Mouse (Mus musculus) kidney, embryonic 16.5 days (tissue): ENCODE data around the gene Atxn7l3. TPM values are rescaled to one million over a fixed set of nuclear protein-coding genes. Genes with fewer than 3 reads are reported as not detected.
A peak's percentile ranks its signal among the peaks of the same experiment; 100 is the strongest.

Experiments
- ATAC-seq: fragments of 200-750 bp; cut with Nextera tagmentation; 2 replicates; pipeline ENCODE4 v1.8.0; 2017; ENCODE audit warnings: moderate TSS enrichment; ENCODE audit not compliant: low FRiP score, low TSS enrichment
- H3K27ac ChIP-seq: fragments of 300-500 bp; sonication (generic); 2 replicates; pipeline ENCODE4 v1.5.1; 2014; ENCODE audit warnings: low read length
- H3K27me3 ChIP-seq: fragments of 300-500 bp; sonication (generic); 2 replicates; pipeline ENCODE4 v1.6.1; 2014; ENCODE audit warnings: low read length, control low read depth, mixed read lengths; ENCODE audit not compliant: insufficient read depth
- H3K36me3 ChIP-seq: fragments of 300-500 bp; sonication (generic); 2 replicates; pipeline ENCODE4 v1.6.1; 2014; ENCODE audit warnings: low read length, control low read depth, mixed read lengths; ENCODE audit not compliant: insufficient read depth
- H3K4me1 ChIP-seq: fragments of 300-500 bp; sonication (generic); 2 replicates; pipeline ENCODE4 v1.6.1; 2014; ENCODE audit warnings: low read length, control low read depth, mixed read lengths; ENCODE audit not compliant: insufficient read depth
- H3K4me2 ChIP-seq: fragments of 300-500 bp; sonication (generic); replicated peaks from 2 replicates; pipeline ENCODE4 v1.6.1; 2014; ENCODE audit warnings: low read depth, low read length
- H3K4me3 ChIP-seq: fragments of 300-500 bp; sonication (generic); 2 replicates; pipeline ENCODE4 v1.5.1; 2014; ENCODE audit warnings: mild to moderate bottlenecking, low read length
- H3K9ac ChIP-seq: fragments of 300-500 bp; sonication (generic); replicated peaks from 2 replicates; pipeline ENCODE4 v1.6.1; 2014; ENCODE audit warnings: low read length
- H3K9me3 ChIP-seq: fragments of 300-500 bp; sonication (generic); 2 replicates; pipeline ENCODE4 v1.6.1; 2016; ENCODE audit warnings: low read length, control low read depth
- WGBS: fragments of 180-500 bp; shearing (Covaris S2); extraction: QIAGEN DNeasy Blood & Tissue Kit; methylation state at CpG from one replicate; pipeline ENCODE4 v1.1.7; 2014; 5-methylcytosine and 5-hydroxymethylcytosine counted together
- polyA plus RNA-seq: library from polyadenylated mRNA; unstranded; fragments of >200 nt; fragmentation: Nextera tagmentation; extraction: Ambion mirVana; gene quantifications from 2 replicates; pipeline ENCODE4 v1.2.1, GENCODE M21; 2015

Atxn7l3 gene
- polyA plus RNA-seq, 1 experiment from 2014 or later, result 13.3 TPM

- no peaks in the 10 kb centered on the region for H3K36me3 ChIP-seq
- H3K27me3 ChIP-seq, result no peaks in the 10 kb centered on the region
- peak overlapping the region; percentile 98 for H3K4me3 ChIP-seq
- peak overlapping the region; percentile 100 for H3K9ac ChIP-seq
- 11% methylated on average over 10 of the region's 10 CpGs for WGBS
- no peak for ATAC-seq
- peaks cover 14% of the 10 kb centered on the region; the same call in 1 of the 2 replicates for H3K4me1 ChIP-seq
- H3K9me3 ChIP-seq, result no peaks in the 10 kb centered on the region
- H3K27ac ChIP-seq, result peak overlapping the region; percentile 98
- peak overlapping the region; percentile 96 for H3K4me2 ChIP-seq
Measured at GRCm38 (mm10) chr11:102320686-102321005, 24.2 kb upstream of the Atxn7l3 start.

GRCm38 (mm10) chr11:102319941-102320685, 23.7 kb upstream of the Atxn7l3 start:
- no peaks in the 10 kb centered on the region for H3K27me3 ChIP-seq
- peak overlapping the region; percentile 100 for H3K9ac ChIP-seq
- under 1% methylated on average over 38 of the region's 38 CpGs for WGBS
- peak overlapping the region; percentile 98 for H3K27ac ChIP-seq
- H3K4me3 ChIP-seq, result peak overlapping the region; percentile 98
- H3K9me3 ChIP-seq, result no peaks in the 10 kb centered on the region
- H3K4me1 ChIP-seq, result peaks cover 17% of the 10 kb centered on the region
- no peak for ATAC-seq
- H3K36me3 ChIP-seq, result no peaks in the 10 kb centered on the region
- H3K4me2 ChIP-seq, result peak overlapping the region; percentile 96

DNA sequence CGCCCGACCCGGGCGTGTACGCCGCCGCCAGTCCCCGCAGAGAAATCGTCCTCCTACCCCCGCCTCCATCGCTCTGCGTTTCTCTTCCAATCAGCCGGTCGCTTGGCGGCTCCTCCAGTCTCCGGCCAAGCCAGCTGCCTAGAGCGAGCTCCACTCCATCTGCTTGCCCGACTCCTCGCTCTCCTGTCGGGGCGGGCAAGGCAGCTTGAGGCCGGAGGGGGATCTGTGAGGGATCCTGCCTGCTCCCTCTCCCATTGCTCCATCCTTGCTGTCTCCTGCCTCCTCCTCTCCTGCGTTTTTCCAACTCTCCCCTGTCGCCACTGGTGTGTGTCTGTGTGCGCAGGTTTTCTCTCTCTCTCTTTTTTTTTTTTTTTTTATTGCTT, 23.0 kb upstream of the Atxn7l3 start, which contains the start of gene Ubtf:
Ubtf (minus strand) TSS at position 333 of the 383 bp plus-strand sequence.
- H3K27me3 ChIP-seq, result no peaks in the 10 kb centered on the region
- H3K36me3 ChIP-seq, result peaks cover 5% of the 10 kb centered on the region; the same call in 1 of the 2 replicates
- peak within 1 kb of the TSS; percentile 98 for H3K4me3 ChIP-seq
- H3K9me3 ChIP-seq, result no peaks in the 10 kb centered on the region
- H3K4me1 ChIP-seq, result peaks cover 17% of the 10 kb centered on the region
- peak; percentile 12; the same call in 1 of the 2 replicates for ATAC-seq
- peak within 1 kb of the TSS; percentile 96 for H3K4me2 ChIP-seq
- H3K9ac ChIP-seq, result peak within 1 kb of the TSS; percentile 100
- peak within 1 kb of the TSS; percentile 98 for H3K27ac ChIP-seq
- under 1% methylated on average over 25 of the region's 25 CpGs for WGBS

GRCm38 (mm10) chr11:102318576-102319409, 22.4 kb upstream of the Atxn7l3 start:
- H3K27me3 ChIP-seq, result no peaks in the 10 kb centered on the region
- no peaks in the 10 kb centered on the region for H3K9me3 ChIP-seq
- H3K27ac ChIP-seq, result peak overlapping the region; percentile 98
- ATAC-seq, result peak; percentile 13; the same call in 1 of the 2 replicates
- H3K4me1 ChIP-seq, result peaks cover 17% of the 10 kb centered on the region
- H3K9ac ChIP-seq, result peak overlapping the region; percentile 100
- H3K36me3 ChIP-seq, result peaks cover 11% of the 10 kb centered on the region
- H3K4me3 ChIP-seq, result peak overlapping the region; percentile 98
- H3K4me2 ChIP-seq, result peak overlapping the region; percentile 96
- WGBS, result under 1% methylated on average over 56 of the region's 84 CpGs

GRCm38 (mm10) chr11:102317901-102318575, 21.6 kb upstream of the Atxn7l3 start:
- Histone ChIP-seq H3K27me3 (no peaks in the 10 kb centered on the region), H3K4me3 (peak overlapping the region; percentile 98), H3K36me3 (peaks cover 19% of the 10 kb centered on the region), H3K4me1 (peaks cover 17% of the 10 kb centered on the region), H3K4me2 (peak overlapping the region; percentile 96), H3K9me3 (no peaks in the 10 kb centered on the region), H3K9ac (peak overlapping the region; percentile 100), H3K27ac (peak overlapping the region; percentile 98)
- WGBS, result 0% methylated on average over 31 of the region's 77 CpGs
- ATAC-seq, result peak; percentile 64

GRCm38 (mm10) chr11:102317298-102317900, 21.0 kb upstream of the Atxn7l3 start:
- under 1% methylated on average over 50 of the region's 87 CpGs for WGBS
- peak overlapping the region; percentile 96 for H3K4me2 ChIP-seq
- H3K36me3 ChIP-seq, result peaks cover 25% of the 10 kb centered on the region
- peaks cover 17% of the 10 kb centered on the region for H3K4me1 ChIP-seq
- no peaks in the 10 kb centered on the region for H3K9me3 ChIP-seq
- no peaks in the 10 kb centered on the region for H3K27me3 ChIP-seq
- H3K27ac ChIP-seq, result peak overlapping the region; percentile 98
- ATAC-seq, result peak; percentile 5
- H3K9ac ChIP-seq, result peak overlapping the region; percentile 100
- H3K4me3 ChIP-seq, result peak overlapping the region; percentile 98

DNA sequence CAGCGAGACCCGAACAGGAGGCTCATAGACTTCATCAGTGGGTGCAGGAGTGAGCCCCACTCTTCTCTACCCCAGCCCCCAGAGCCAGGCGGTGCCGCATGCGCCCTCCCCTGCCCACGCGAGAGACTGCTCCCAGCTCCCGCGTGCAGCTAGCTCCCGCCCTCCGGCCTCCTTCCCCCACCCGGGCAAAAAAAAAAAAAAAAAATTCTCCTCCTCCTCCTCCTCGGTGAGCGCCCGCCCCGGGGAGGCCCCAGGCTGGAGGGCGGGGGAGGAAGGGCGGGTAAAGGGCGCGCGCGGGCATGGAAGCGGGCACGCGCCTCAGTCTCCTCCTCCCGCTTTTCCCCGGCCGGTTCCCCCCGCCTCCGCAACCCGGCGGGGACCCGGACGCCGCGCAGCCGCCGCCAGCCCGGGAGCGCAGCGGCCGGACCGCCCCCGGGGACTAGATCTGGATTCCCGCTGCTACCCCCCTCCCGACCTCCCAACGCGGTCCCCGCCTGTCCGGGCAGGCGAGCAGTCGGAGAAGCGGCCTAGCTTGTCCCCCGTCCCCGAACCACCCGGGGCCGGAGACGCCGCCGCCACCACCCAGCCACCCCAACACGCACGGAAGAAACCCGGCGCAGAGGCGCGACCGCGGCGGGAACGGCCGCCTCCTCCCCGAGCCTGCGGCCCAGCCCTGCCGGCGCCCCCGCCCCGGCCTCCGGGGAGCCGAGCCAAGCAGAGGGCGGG, 20.3 kb upstream of the Atxn7l3 start:
- no peaks in the 10 kb centered on the region for H3K9me3 ChIP-seq
- H3K4me3 ChIP-seq, result peak overlapping the region; percentile 98
- peaks cover 28% of the 10 kb centered on the region for H3K36me3 ChIP-seq
- peak overlapping the region; percentile 98 for H3K27ac ChIP-seq
- no peaks in the 10 kb centered on the region for H3K27me3 ChIP-seq
- under 1% methylated on average over 46 of the region's 80 CpGs for WGBS
- ATAC-seq, result peak; percentile 32
- H3K4me2 ChIP-seq, result peak overlapping the region; percentile 96
- H3K9ac ChIP-seq, result peak overlapping the region; percentile 100
- H3K4me1 ChIP-seq, result peaks cover 17% of the 10 kb centered on the region

DNA sequence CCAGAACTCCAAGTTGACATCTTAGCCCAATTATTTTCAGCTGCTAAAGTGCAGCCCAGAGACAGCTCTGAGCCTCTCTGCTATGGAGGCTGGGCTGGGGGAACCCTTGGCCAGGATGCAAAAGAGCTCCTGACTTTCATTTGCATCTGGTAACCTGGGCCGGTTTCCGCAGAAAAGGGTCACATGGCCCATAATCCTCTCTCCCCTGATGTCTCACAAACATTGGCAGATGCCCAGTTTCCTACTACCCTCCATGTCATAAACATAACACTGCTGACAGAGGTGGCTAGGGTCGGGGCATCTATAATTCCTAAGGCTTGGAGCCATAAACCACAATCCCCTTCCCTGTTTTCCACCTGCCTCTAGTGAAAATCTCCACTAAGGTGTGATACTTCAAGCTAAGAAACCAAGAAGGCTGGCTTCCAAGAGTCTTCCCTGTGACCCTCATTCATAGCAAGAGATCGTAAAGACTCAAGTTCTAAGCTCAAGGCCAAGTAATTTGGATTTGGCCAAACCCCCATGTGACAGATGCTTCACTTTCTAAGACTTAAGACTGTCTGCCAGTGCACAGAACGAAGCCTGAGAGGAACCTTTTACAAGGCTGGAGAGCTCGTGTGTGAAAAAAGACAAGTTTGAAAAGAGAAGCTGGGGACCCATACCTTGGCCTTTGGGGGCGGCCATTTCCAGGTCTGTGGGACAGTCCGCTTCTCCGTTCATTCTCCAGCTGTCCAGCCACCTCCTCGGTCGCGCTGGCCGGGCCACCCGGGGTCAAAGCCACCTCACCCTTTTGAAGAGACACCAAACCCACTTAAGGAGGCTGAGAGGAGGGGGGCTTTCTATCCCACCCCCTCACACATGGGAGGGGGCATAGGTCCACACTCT, 19.5 kb upstream of the Atxn7l3 start:
- peak overlapping the region; percentile 98 for H3K27ac ChIP-seq
- 10% methylated on average over 14 of the region's 14 CpGs for WGBS
- peaks cover 28% of the 10 kb centered on the region for H3K36me3 ChIP-seq
- peak overlapping the region; percentile 100 for H3K9ac ChIP-seq
- ATAC-seq, result no peak
- H3K9me3 ChIP-seq, result no peaks in the 10 kb centered on the region
- peak overlapping the region; percentile 98 for H3K4me3 ChIP-seq
- H3K4me1 ChIP-seq, result peaks cover 20% of the 10 kb centered on the region
- H3K27me3 ChIP-seq, result no peaks in the 10 kb centered on the region
- H3K4me2 ChIP-seq, result peak overlapping the region; percentile 96
